Mouse (Mus musculus) brain, embryonic 14.5 days (tissue): ENCODE measurements around the gene Map3k3.

ENCODE experiments used
- CTCF ChIP-seq: fragments of 200-500 bp; IDR thresholded peaks from 2 replicates; pipeline ENCODE4 v1.5.1; 2012; ENCODE audit warnings: inconsistent platforms, mild to moderate bottlenecking, moderate library complexity, borderline replicate concordance; ENCODE audit not compliant: insufficient read depth, insufficient read length; ENCODE audit errors: extremely low read depth
- POLR2A ChIP-seq: fragments of 200-500 bp; IDR thresholded peaks from 2 replicates; pipeline ENCODE4 v1.6.1; 2012; ENCODE audit warnings: mild to moderate bottlenecking, inconsistent platforms, borderline replicate concordance; ENCODE audit not compliant: poor library complexity, insufficient read depth, insufficient read length, severe bottlenecking; ENCODE audit errors: extremely low read depth

GRCm38 (mm10) chr11:106192241-106192640, 107.8 kb downstream of the Map3k3 start:
- no peak for TF ChIP-seq CTCF
- TF ChIP-seq POLR2A = no peak
